Comparison of ENCODE assay signal across 11 mouse cellular contexts in genomic region chr2:115853221-115853620, GRCm38 (mm10).
DNase-seq lines count a peak whose midpoint lies in the region; ATAC-seq lines count a peak whose summit lies in the region.
"Had no signal": no experiment of that assay in that cellular context is flagged by ENCODE, and none has a peak within 500 bp of the region (broad histone marks: within the 10 kb centered on the region; RNA-seq: fewer than 3 reads in every experiment).

No protein-coding gene starts in this region.

- peaks cover 11% of the 10 kb centered on the region for H3K4me1 ChIP-seq in heart, embryonic 16.5 days (ENCODE audit: control insufficient read depth, insufficient read depth, low read length)
- H3K4me1 ChIP-seq in forebrain, embryonic 10.5 days = peaks cover 61% of the 10 kb centered on the region
- H3K4me1 ChIP-seq in hindbrain, embryonic 13.5 days (replicated peaks) = peaks cover 51% of the 10 kb centered on the region
- H3K4me1 ChIP-seq in neural tube, embryonic 12.5 days = peaks cover 28% of the 10 kb centered on the region

- H3K4me2 ChIP-seq in heart, embryonic 16.5 days (ENCODE audit: low read depth, low read length) = peak overlapping the region; percentile 75
- H3K4me2 ChIP-seq in hindbrain, embryonic 13.5 days = peak overlapping the region; percentile 57
- peak overlapping the region; percentile 62 for H3K4me2 ChIP-seq in neural tube, embryonic 12.5 days (replicated peaks)

- peak overlapping the region; percentile 52 for H3K4me3 ChIP-seq in heart, embryonic 16.5 days (ENCODE audit: low read length)
- H3K4me3 ChIP-seq in forebrain, embryonic 10.5 days = peak overlapping the region; percentile 48
- H3K4me3 ChIP-seq in hindbrain, embryonic 13.5 days = peak overlapping the region; percentile 32; the same call in 1 of the 2 replicates
- no peak overlapping the region for H3K4me3 ChIP-seq in neural tube, embryonic 12.5 days
- H3K4me3 ChIP-seq: megakaryocyte, embryonic 14.5 days had no signal

- H3K9ac ChIP-seq in heart, embryonic 16.5 days (ENCODE audit: low read length) = no peak overlapping the region; the same call in 1 of the 2 replicates
- H3K9ac ChIP-seq in hindbrain, embryonic 13.5 days = no peak overlapping the region
- no peak overlapping the region for H3K9ac ChIP-seq in neural tube, embryonic 12.5 days

- H3K36me3 ChIP-seq in heart, embryonic 16.5 days (ENCODE audit: control insufficient read depth, insufficient read depth) = no peaks in the 10 kb centered on the region
- no peaks in the 10 kb centered on the region for H3K36me3 ChIP-seq in forebrain, embryonic 10.5 days (replicated peaks)
- H3K36me3 ChIP-seq in hindbrain, embryonic 13.5 days = no peaks in the 10 kb centered on the region
- no peaks in the 10 kb centered on the region for H3K36me3 ChIP-seq in neural tube, embryonic 12.5 days

- H3K9me3 ChIP-seq in heart, embryonic 16.5 days (replicated peaks; ENCODE audit: control insufficient read depth, low read length) = no peaks in the 10 kb centered on the region
- H3K9me3 ChIP-seq in forebrain, embryonic 10.5 days = no peaks in the 10 kb centered on the region
- no peaks in the 10 kb centered on the region for H3K9me3 ChIP-seq in hindbrain, embryonic 13.5 days
- H3K9me3 ChIP-seq in neural tube, embryonic 12.5 days = no peaks in the 10 kb centered on the region

- ATAC-seq in heart, embryonic 16.5 days (replicated peaks; ENCODE audit: extremely low read depth, insufficient read depth, low FRiP score) = no peak
- ATAC-seq in hindbrain, embryonic 13.5 days (ENCODE audit: low FRiP score) = no peak
- no peak for ATAC-seq in neural tube, embryonic 12.5 days (ENCODE audit: low FRiP score, low read depth)
- ATAC-seq: CD4-positive, CD25-positive, alpha-beta regulatory T cell, adult 4 months; Patski had no signal

- WGBS in heart, embryonic 16.5 days = 40% methylated on average over 4 of the region's 4 CpGs
- 3% methylated on average over 4 of the region's 4 CpGs for WGBS in forebrain, embryonic 10.5 days
- WGBS in hindbrain, embryonic 13.5 days = 11% methylated on average over 4 of the region's 4 CpGs
- 13% methylated on average over 4 of the region's 4 CpGs for WGBS in neural tube, embryonic 12.5 days

- intact Hi-C loops in left cerebral cortex, postnatal 25 days (cut with DNase I) = loop anchor here (5.0 to 10.0 kb wide), 5 partner anchors 252 to 1588 kb away; no protein-coding TSS in a partner anchor

- H3K27me3 ChIP-seq in heart, embryonic 16.5 days (ENCODE audit: control insufficient read depth, insufficient read depth, low read length) = peaks cover 23% of the 10 kb centered on the region
- H3K27me3 ChIP-seq in forebrain, embryonic 10.5 days (ENCODE audit: poor library complexity, severe bottlenecking) = peaks cover 90% of the 10 kb centered on the region
- peaks cover 38% of the 10 kb centered on the region; the same call in 1 of the 2 replicates for H3K27me3 ChIP-seq in hindbrain, embryonic 13.5 days
- H3K27me3 ChIP-seq in neural tube, embryonic 12.5 days (replicated peaks) = peaks cover 21% of the 10 kb centered on the region
- H3K27me3 ChIP-seq: Patski had no signal

- no peak overlapping the region for H3K27ac ChIP-seq in heart, embryonic 16.5 days (ENCODE audit: low read length)
- 0 out of 2 replicates have a peak overlapping the region, but pooled peaks have one; percentile 62 for H3K27ac ChIP-seq in forebrain, embryonic 10.5 days
- peak overlapping the region; percentile 88 for H3K27ac ChIP-seq in hindbrain, embryonic 13.5 days
- H3K27ac ChIP-seq in neural tube, embryonic 12.5 days = no peak overlapping the region

- DNase-seq in heart, adult 18-20 months = no peak
- DNase-seq in forebrain, embryonic 10.5 days (ENCODE audit: extremely low spot score, low spot score) = no peak
- no peak for DNase-seq in left cerebral cortex, postnatal 25 days (ENCODE audit: low spot score in 2 of 2)
- DNase-seq in frontal cortex, postnatal 36 days (ENCODE audit: low spot score in 2 of 2) = no peak
- DNase-seq in cerebellum, postnatal 14 days = no peak

Comparison
In these comparisons a context has a peak if more than half of its experiments do, and no peak if none do; other contexts are left out.
1. H3K27ac ChIP-seq: peak in forebrain, embryonic 10.5 days (single experiment) and hindbrain, embryonic 13.5 days (single experiment); none in heart, embryonic 16.5 days (single experiment) and neural tube, embryonic 12.5 days (single experiment).
2. Peak in every context shown above with its lines, with median percentiles within 50 percentile points of each other: H3K4me2 ChIP-seq.